Mouse (Mus musculus) liver, adult 2 months (tissue): Measurements from ENCODE around the gene Glud1. TPM values are rescaled to one million over a fixed set of nuclear protein-coding genes. Genes with fewer than 3 reads are reported as not detected.

Experiments used
- DNase-seq: peaks from one replicate; pipeline ENCODE4 v3.0.0-alpha.2; 2011; ENCODE audit warnings: low read depth, low spot score; ENCODE audit errors: extremely low read depth
- H3K27ac ChIP-seq: fragments of 200-500 bp; replicated peaks from 2 replicates; pipeline ENCODE4 v1.5.1; 2012; ENCODE audit warnings: low read depth, mild to moderate bottlenecking, control low read depth, inconsistent platforms, low read length; ENCODE audit not compliant: insufficient read depth
- H3K27me3 ChIP-seq: fragments of 200-500 bp; 2 replicates; pipeline ENCODE4 v1.6.1; 2012; ENCODE audit warnings: mild to moderate bottlenecking, moderate library complexity, low read length, inconsistent platforms; ENCODE audit not compliant: control insufficient read depth, insufficient read depth
- H3K36me3 ChIP-seq: fragments of 200-500 bp; 2 replicates; pipeline ENCODE4 v1.6.1; 2012; ENCODE audit warnings: low read length, inconsistent platforms; ENCODE audit not compliant: control insufficient read depth, insufficient read depth
- H3K4me1 ChIP-seq: fragments of 200-500 bp; 2 replicates; pipeline ENCODE4 v1.6.1; 2011; ENCODE audit warnings: low read length; ENCODE audit not compliant: control insufficient read depth, insufficient read depth
- H3K4me3 ChIP-seq: fragments of 200-500 bp; 2 replicates; pipeline ENCODE4 v1.5.1; 2011; ENCODE audit warnings: low read depth, mild to moderate bottlenecking, control low read depth, low read length, moderate library complexity; ENCODE audit not compliant: insufficient read depth
- H3K79me2 ChIP-seq: fragments of 200-500 bp; 2 replicates; pipeline ENCODE4 v1.6.1; 2012; ENCODE audit warnings: inconsistent platforms, mild to moderate bottlenecking, low read length, moderate library complexity; ENCODE audit not compliant: control insufficient read depth, insufficient read depth
- H3K9ac ChIP-seq: fragments of 200-500 bp; 2 replicates; pipeline ENCODE4 v1.6.1; 2012; ENCODE audit warnings: low read depth, mild to moderate bottlenecking, control low read depth, inconsistent platforms, low read length
- CTCF ChIP-seq: fragments of 200-500 bp; IDR thresholded peaks from 2 replicates; pipeline ENCODE4 v1.5.1; 2011; ENCODE audit warnings: low read depth, low read length, control low read depth
- POLR2A ChIP-seq: fragments of 200-500 bp; IDR thresholded peaks from 2 replicates; pipeline ENCODE4 v1.6.1; 2011; ENCODE audit warnings: low read length, control low read depth; ENCODE audit not compliant: insufficient read depth; ENCODE audit errors: extremely low read depth
- WGBS: fragments of 180-500 bp; shearing (Covaris S2); methylation state at CpG from one replicate; pipeline ENCODE4 v1.1.7; 2018; 5-methylcytosine and 5-hydroxymethylcytosine counted together
- polyA plus RNA-seq: library from polyadenylated mRNA; depleted of rRNA; stranded (reverse); fragments of >200 nt; gene quantifications from 2 replicates; pipeline ENCODE4 v1.2.3, GENCODE M21; 2012
- total RNA-seq: library from RNA; depleted of rRNA; stranded (reverse); fragments of >200 nt; gene quantifications from 2 replicates; pipeline ENCODE4 v1.2.3, GENCODE M21; 2014

Gene Glud1
- total and polyA plus RNA-seq, 2 experiments = 633 to 691 TPM

- Histone ChIP-seq H3K9ac (no peak overlapping the region), H3K4me1 (peaks cover 4% of the 10 kb centered on the region), H3K27ac (no peak overlapping the region), H3K79me2 (peaks cover 17% of the 10 kb centered on the region; the same call in 1 of the 2 replicates), H3K4me3 (no peak overlapping the region), H3K27me3 (no peaks in the 10 kb centered on the region), H3K36me3 (no peaks in the 10 kb centered on the region)
- no peak for TF ChIP-seq POLR2A
- TF ChIP-seq CTCF = no peak
- WGBS = 63% methylated on average over 4 of the region's 4 CpGs
- peak; percentile 55 for DNase-seq
These were observed 30.8 kb upstream of the Glud1 start for GRCm38 (mm10) chr14:34279726-34280125.

- Histone ChIP-seq H3K27ac (no peak overlapping the region), H3K9ac (no peak overlapping the region), H3K27me3 (no peaks in the 10 kb centered on the region), H3K4me1 (peaks cover 3% of the 10 kb centered on the region), H3K36me3 (no peaks in the 10 kb centered on the region), H3K4me3 (no peak overlapping the region), H3K79me2 (peaks cover 17% of the 10 kb centered on the region; the same call in 1 of the 2 replicates)
- TF ChIP-seq POLR2A (no peak), CTCF (no peak)
- WGBS = 89% methylated on average over 2 of the region's 2 CpGs
- no peak for DNase-seq
These were observed 29.7 kb upstream of the Glud1 start for GRCm38 (mm10) chr14:34280798-34281197.

GRCm38 (mm10) chr14:34281736-34282269 lies 28.7 kb upstream of the Glud1 start:
- Histone ChIP-seq H3K27ac (no peak overlapping the region), H3K9ac (no peak overlapping the region), H3K79me2 (peaks cover 16% of the 10 kb centered on the region; the same call in 1 of the 2 replicates), H3K4me1 (no peaks in the 10 kb centered on the region; the same call in none of the 2 replicates), H3K4me3 (no peak overlapping the region), H3K36me3 (no peaks in the 10 kb centered on the region), H3K27me3 (no peaks in the 10 kb centered on the region)
- 96% methylated on average over 5 of the region's 5 CpGs for WGBS
- DNase-seq = no peak
- no peak for TF ChIP-seq CTCF
- TF ChIP-seq POLR2A = no peak

GRCm38 (mm10) chr14:34288396-34288795 lies 22.1 kb upstream of the Glud1 start:
- Histone ChIP-seq H3K27ac (no peak overlapping the region), H3K4me1 (no peaks in the 10 kb centered on the region; the same call in 1 of the 2 replicates), H3K36me3 (no peaks in the 10 kb centered on the region), H3K9ac (no peak overlapping the region), H3K27me3 (no peaks in the 10 kb centered on the region), H3K4me3 (no peak overlapping the region), H3K79me2 (no peaks in the 10 kb centered on the region; the same call in 1 of the 2 replicates)
- TF ChIP-seq POLR2A = no peak
- TF ChIP-seq CTCF = no peak
- WGBS = 77% methylated on average over 2 of the region's 2 CpGs
- no peak for DNase-seq

- no peak overlapping the region for H3K27ac ChIP-seq
- no peak overlapping the region for H3K4me3 ChIP-seq
- no peak overlapping the region for H3K9ac ChIP-seq
- H3K79me2 ChIP-seq = no peaks in the 10 kb centered on the region; the same call in 1 of the 2 replicates
- no peaks in the 10 kb centered on the region for H3K36me3 ChIP-seq
- no peaks in the 10 kb centered on the region for H3K27me3 ChIP-seq
- DNase-seq = no peak
- H3K4me1 ChIP-seq = no peaks in the 10 kb centered on the region
- 94% methylated on average over 3 of the region's 3 CpGs for WGBS
- TF ChIP-seq POLR2A (no peak), CTCF (no peak)
These were observed 21.1 kb upstream of the Glud1 start for GRCm38 (mm10) chr14:34289259-34290015.

- Histone ChIP-seq H3K9ac (no peak overlapping the region), H3K27me3 (no peaks in the 10 kb centered on the region), H3K27ac (no peak overlapping the region), H3K4me3 (no peak overlapping the region), H3K4me1 (no peaks in the 10 kb centered on the region), H3K79me2 (no peaks in the 10 kb centered on the region; the same call in 1 of the 2 replicates), H3K36me3 (no peaks in the 10 kb centered on the region)
- TF ChIP-seq CTCF = no peak
- TF ChIP-seq POLR2A = no peak
- DNase-seq = no peak
- 53% methylated on average over 1 of the region's 1 CpGs for WGBS
These were observed 20.3 kb upstream of the Glud1 start for GRCm38 (mm10) chr14:34290229-34290628.
